Mouse (Mus musculus) adrenal gland, adult 18-20 months (tissue): ENCODE measurements around the gene Hspa1l. TPM values are rescaled to one million over a fixed set of nuclear protein-coding genes. Genes with fewer than 3 reads are reported as not detected.
"Not testable (repeated sequence)": the region's sequence is repeated elsewhere in the genome, so short reads cannot be mapped to it uniquely, and the experiment has no call there.

Experiments used
- DNase-seq, 2 experiments: peaks; one replicate each; pipeline ENCODE4 v3.0.0; 2021 to 2022; ENCODE audit warnings: low spot score in 2 of 2
- long read RNA-seq, 2 experiments: library from polyadenylated mRNA; stranded (forward); transcript quantifications; one replicate each; pipeline ENCODE4 v2.0.0; 2021
- total RNA-seq, 2 experiments: library from RNA; stranded (reverse); gene quantifications; 1 replicate in 1 of 2; 2 replicates in 1 of 2; pipeline ENCODE4 v1.2.3; 2021

Hspa1l gene
- total RNA-seq: under 1 TPM; 0.30 to 0.58 TPM
- long read RNA-seq, experiment 1, partial matches to known transcripts: 0 of 2 reads
- long read RNA-seq, experiment 1, other reads (novel, unspliced or antisense): 1 of 2 reads
- long read RNA-seq, experiment 2, partial matches to known transcripts: 2 of 3 reads
- long read RNA-seq, experiment 2, other reads (novel, unspliced or antisense): 0 of 3 reads

GRCm38 (mm10) chr17:34972069-34972749 is at the start of gene Hspa1l, which contains the start of gene Hspa1a:
Gene Hspa1l (plus strand): TSS chr17:34972703.
Gene Hspa1a (minus strand): TSS chr17:34972156.
- peak; percentile 84 to 91 for DNase-seq

GRCm38 (mm10) chr17:34922939-34923338 is 49.6 kb upstream of the Hspa1l start:
- no peak for DNase-seq

GRCm38 (mm10) chr17:34924258-34924657 is 48.2 kb upstream of the Hspa1l start:
- DNase-seq: no peak

GRCm38 (mm10) chr17:34927306-34928019 is 45.0 kb upstream of the Hspa1l start:
- DNase-seq: no peak

DNA sequence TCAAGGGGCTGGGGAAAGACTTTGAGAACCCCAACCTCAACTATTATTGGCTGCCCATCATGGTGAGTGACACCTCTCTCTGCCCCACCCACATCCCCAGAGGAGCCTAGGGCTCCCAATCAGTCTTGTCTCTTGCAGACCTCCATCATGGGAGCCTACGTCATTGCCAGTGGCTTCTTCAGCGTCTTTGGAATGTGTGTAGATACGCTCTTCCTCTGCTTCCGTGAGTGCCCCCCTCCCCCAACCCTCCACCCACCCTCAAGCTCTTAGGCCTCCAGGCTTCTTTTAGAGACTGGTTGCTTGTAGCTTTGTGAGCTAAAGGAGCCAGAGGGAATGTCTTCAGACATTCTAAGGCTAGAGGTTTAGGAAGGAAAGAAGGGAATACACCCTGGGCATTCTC is 43.7 kb upstream of the Hspa1l start:
- no peak for DNase-seq

GRCm38 (mm10) chr17:34931061-34931734 is 41.3 kb upstream of the Hspa1l start, which contains the start of gene Neu1:
Gene Neu1 (plus strand): TSS chr17:34931253.
- DNase-seq: peak; percentile 93 to 95

DNA sequence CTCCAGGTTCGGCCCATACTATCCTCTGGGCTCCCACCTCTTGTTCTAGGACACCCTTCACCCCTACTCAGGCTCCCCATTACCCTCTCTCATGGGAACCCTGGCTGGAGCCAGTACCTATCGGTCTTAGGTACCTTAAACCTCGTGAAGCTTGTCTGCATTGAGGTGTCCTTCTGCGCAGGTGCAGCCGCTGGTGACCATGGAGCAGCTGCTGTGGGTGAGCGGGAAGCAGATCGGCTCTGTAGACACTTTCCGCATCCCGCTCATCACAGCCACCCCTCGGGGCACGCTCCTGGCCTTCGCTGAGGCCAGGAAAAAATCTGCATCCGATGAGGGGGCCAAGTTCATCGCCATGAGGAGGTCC is 40.8 kb upstream of the Hspa1l start:
- DNase-seq: no peak

DNA sequence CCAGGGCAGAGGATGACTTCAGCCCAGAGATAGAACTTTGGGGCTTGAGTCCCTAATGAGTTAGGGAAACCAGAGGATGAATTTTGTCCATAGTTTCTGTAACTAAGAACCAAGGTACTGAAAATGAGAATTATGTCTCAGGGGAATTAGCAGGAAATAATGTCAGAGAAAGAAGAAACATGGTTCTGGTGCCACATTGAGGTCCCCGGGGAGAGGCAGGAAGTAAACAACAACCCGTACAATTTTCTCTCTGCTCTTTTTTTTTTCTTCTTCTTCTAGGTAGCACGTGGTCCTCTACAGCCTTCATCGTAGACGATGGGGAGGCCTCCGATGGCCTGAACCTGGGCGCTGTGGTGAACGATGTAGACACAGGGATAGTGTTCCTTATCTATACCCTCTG is 40.2 kb upstream of the Hspa1l start:
- DNase-seq: no peak

- DNase-seq: no peak
Observed at GRCm38 (mm10) chr17:34934031-34934430, 38.5 kb upstream of the Hspa1l start.

- no peak for DNase-seq
Observed at GRCm38 (mm10) chr17:34934830-34935229, 37.7 kb upstream of the Hspa1l start.

GRCm38 (mm10) chr17:34937960-34938505 is 34.5 kb upstream of the Hspa1l start:
- no peak for DNase-seq

DNA sequence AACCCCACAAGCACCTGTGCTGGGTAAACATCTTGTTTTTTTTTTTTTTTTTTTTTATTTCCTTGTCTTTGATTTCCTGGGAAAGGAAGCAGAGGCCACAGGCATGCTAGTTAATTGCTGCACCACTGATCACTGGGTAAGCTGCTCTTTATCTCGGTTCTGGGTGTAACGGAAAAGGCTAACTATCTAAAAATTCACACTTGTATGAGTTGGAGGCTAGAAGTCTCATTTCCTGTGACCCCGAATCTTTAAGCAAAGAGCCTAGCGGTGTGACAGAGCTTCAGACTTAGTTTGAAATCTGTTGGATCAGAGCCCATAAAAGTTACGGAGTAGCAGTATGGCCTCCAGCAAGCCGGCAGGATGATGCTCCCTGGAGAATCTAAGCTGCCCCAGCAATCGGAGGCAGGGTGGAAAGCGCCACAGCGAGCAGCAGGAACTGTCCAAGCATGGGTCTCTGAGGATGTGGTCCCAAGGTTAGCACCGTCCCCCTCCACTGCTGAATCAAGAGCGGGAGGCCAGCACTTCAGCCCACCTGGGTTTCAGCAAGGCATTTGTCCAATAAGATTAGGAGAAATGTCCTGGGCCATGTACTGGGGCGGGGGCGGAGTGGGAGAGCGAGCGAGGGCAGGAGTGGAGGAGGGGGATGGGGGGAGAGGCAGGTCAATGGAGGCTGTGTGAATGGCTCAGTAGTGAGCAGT is 31.0 kb upstream of the Hspa1l start:
- no peak for DNase-seq

GRCm38 (mm10) chr17:34943128-34943815 is 29.2 kb upstream of the Hspa1l start:
- no peak for DNase-seq

- no peak for DNase-seq
Observed at GRCm38 (mm10) chr17:34944362-34944761, 28.1 kb upstream of the Hspa1l start.

GRCm38 (mm10) chr17:34946486-34947140 is 25.9 kb upstream of the Hspa1l start:
- no peak for DNase-seq

- no peak for DNase-seq
Observed at GRCm38 (mm10) chr17:34947606-34948005, 24.9 kb upstream of the Hspa1l start.

- not testable (repeated sequence) for DNase-seq
Observed at GRCm38 (mm10) chr17:34948721-34949552, 23.6 kb upstream of the Hspa1l start.

GRCm38 (mm10) chr17:34949553-34949969 is 22.9 kb upstream of the Hspa1l start:
- no peak for DNase-seq
